Mouse (Mus musculus): ENCODE results near the gene Cdca3. TPM values are rescaled to one million over a fixed set of nuclear protein-coding genes. Genes with fewer than 3 reads are reported as not detected.

Gene Cdca3
- polyA plus RNA-seq, 1 experiment from 2014 or later = 201 TPM

Other genes with a start within 250 kb of the Cdca3 start
- gene C1s2, start 193.5 kb upstream of the Cdca3 start, polyA plus RNA-seq (2014; fragmentation: Nextera tagmentation; extraction: Ambion mirVana) = 0.08 TPM in 1 of 2 replicates, not detected in the other
- 51.2 and 67.3 TPM in 2 replicates for gene Lpcat3, start 166.5 kb upstream of the Cdca3 start, polyA plus RNA-seq (2014; fragmentation: Nextera tagmentation; extraction: Ambion mirVana)
- gene Emg1, start 117.4 kb upstream of the Cdca3 start, polyA plus RNA-seq (2014; fragmentation: Nextera tagmentation; extraction: Ambion mirVana) = 233 and 278 TPM in 2 replicates
- gene Phb2, start 117.2 kb upstream of the Cdca3 start, polyA plus RNA-seq (2014; fragmentation: Nextera tagmentation; extraction: Ambion mirVana) = 341 and 402 TPM in 2 replicates
- gene Ptpn6, start 90.8 kb upstream of the Cdca3 start, polyA plus RNA-seq (2014; fragmentation: Nextera tagmentation; extraction: Ambion mirVana) = 10.0 and 12.9 TPM in 2 replicates
- gene Grcc10, start 88.2 kb upstream of the Cdca3 start, polyA plus RNA-seq (2014; fragmentation: Nextera tagmentation; extraction: Ambion mirVana) = 564 and 762 TPM in 2 replicates
- gene Gm45234, start 73.5 kb upstream of the Cdca3 start, polyA plus RNA-seq (2014; fragmentation: Nextera tagmentation; extraction: Ambion mirVana) = not detected in 2 replicates
- 17.5 and 17.7 TPM in 2 replicates for gene Atn1, start 73.0 kb upstream of the Cdca3 start, polyA plus RNA-seq (2014; fragmentation: Nextera tagmentation; extraction: Ambion mirVana)
- 8.8 and 10.8 TPM in 2 replicates for gene Eno2, start 59.9 kb upstream of the Cdca3 start, polyA plus RNA-seq (2014; fragmentation: Nextera tagmentation; extraction: Ambion mirVana)
- 0.39 and 0.61 TPM in 2 replicates for gene Lrrc23, start 49.8 kb upstream of the Cdca3 start, polyA plus RNA-seq (2014; fragmentation: Nextera tagmentation; extraction: Ambion mirVana)
- gene Spsb2, start 20.9 kb upstream of the Cdca3 start, polyA plus RNA-seq (2014; fragmentation: Nextera tagmentation; extraction: Ambion mirVana) = 8.7 and 11.4 TPM in 2 replicates
- gene Tpi1, start 15.3 kb upstream of the Cdca3 start, polyA plus RNA-seq (2014; fragmentation: Nextera tagmentation; extraction: Ambion mirVana) = 643 and 681 TPM in 2 replicates
- 102 and 139 TPM in 2 replicates for gene Usp5, start 63 bp upstream of the Cdca3 start, polyA plus RNA-seq (2014; fragmentation: Nextera tagmentation; extraction: Ambion mirVana)
- 0.84 and 1.3 TPM in 2 replicates for gene Gnb3, start 10.7 kb downstream of the Cdca3 start, polyA plus RNA-seq (2014; fragmentation: Nextera tagmentation; extraction: Ambion mirVana)
- gene P3h3, start 28.2 kb downstream of the Cdca3 start, polyA plus RNA-seq (2014; fragmentation: Nextera tagmentation; extraction: Ambion mirVana) = 25.8 and 29.5 TPM in 2 replicates
- 0.55 and 1.1 TPM in 2 replicates for gene Gpr162, start 34.4 kb downstream of the Cdca3 start, polyA plus RNA-seq (2014; fragmentation: Nextera tagmentation; extraction: Ambion mirVana)
- gene Cd4, start 58.7 kb downstream of the Cdca3 start, polyA plus RNA-seq (2014; fragmentation: Nextera tagmentation; extraction: Ambion mirVana) = 0.16 TPM in 1 of 2 replicates, not detected in the other
- 1.6 and 1.7 TPM in 2 replicates for gene Lag3, start 82.2 kb downstream of the Cdca3 start, polyA plus RNA-seq (2014; fragmentation: Nextera tagmentation; extraction: Ambion mirVana)
- gene Ptms, start 90.6 kb downstream of the Cdca3 start, polyA plus RNA-seq (2014; fragmentation: Nextera tagmentation; extraction: Ambion mirVana) = 219 and 295 TPM in 2 replicates
- gene Mlf2, start 101.8 kb downstream of the Cdca3 start, polyA plus RNA-seq (2014; fragmentation: Nextera tagmentation; extraction: Ambion mirVana) = 396 and 402 TPM in 2 replicates
- 144 and 162 TPM in 2 replicates for gene Cops7a, start 136.0 kb downstream of the Cdca3 start, polyA plus RNA-seq (2014; fragmentation: Nextera tagmentation; extraction: Ambion mirVana)
- 1.0 and 1.2 TPM in 2 replicates for gene Pianp, start 167.1 kb downstream of the Cdca3 start, polyA plus RNA-seq (2014; fragmentation: Nextera tagmentation; extraction: Ambion mirVana)
- gene Zfp384, start 179.6 kb downstream of the Cdca3 start, polyA plus RNA-seq (2014; fragmentation: Nextera tagmentation; extraction: Ambion mirVana) = 12.5 and 15.0 TPM in 2 replicates
- gene Ing4, start 210.2 kb downstream of the Cdca3 start, polyA plus RNA-seq (2014; fragmentation: Nextera tagmentation; extraction: Ambion mirVana) = 111 and 144 TPM in 2 replicates
- gene Acrbp, start 220.1 kb downstream of the Cdca3 start, polyA plus RNA-seq (2014; fragmentation: Nextera tagmentation; extraction: Ambion mirVana) = 14.0 and 14.7 TPM in 2 replicates
- gene Lpar5, start 238.4 kb downstream of the Cdca3 start, polyA plus RNA-seq (2014; fragmentation: Nextera tagmentation; extraction: Ambion mirVana) = 0.43 and 0.45 TPM in 2 replicates